Mouse (Mus musculus) retina, postnatal 7 days (tissue): ENCODE measurements at regions not wholly inside any gene's neighbourhood (a gene's known extent, or its start where the extent isn't known, plus 50 kb on each side); places are given as distances from the start of the nearest gene placed in this dataset.
A peak's percentile ranks its signal among the peaks of the same experiment; 100 is the strongest.

Experiments used
- DNase-seq: peaks from one replicate; pipeline ENCODE4 v3.0.0-alpha.2; 2012; ENCODE audit warnings: low read depth, low spot score

- no peak for DNase-seq
Observed at GRCm38 (mm10) chr19:6684921-6685320, 142.1 kb upstream of the Slc22a12 start.

- DNase-seq = no peak
Observed at GRCm38 (mm10) chr19:6679392-6680307, 136.8 kb upstream of the Slc22a12 start.

GRCm38 (mm10) chr19:6677511-6677910, 134.7 kb upstream of the Slc22a12 start:
- no peak for DNase-seq

GRCm38 (mm10) chr19:6675586-6675985, 132.8 kb upstream of the Slc22a12 start:
- DNase-seq = no peak

- DNase-seq = no peak
Observed at GRCm38 (mm10) chr19:6671696-6672095, 128.9 kb upstream of the Slc22a12 start.

GRCm38 (mm10) chr19:6669881-6670280, 127.0 kb upstream of the Slc22a12 start:
- DNase-seq = no peak

- no peak for DNase-seq
Observed at GRCm38 (mm10) chr19:6668545-6668944, 125.7 kb upstream of the Slc22a12 start.

GRCm38 (mm10) chr19:6666187-6666722, 123.4 kb upstream of the Slc22a12 start:
- no peak for DNase-seq

- DNase-seq = no peak
Observed at GRCm38 (mm10) chr19:6665264-6666054, 122.6 kb upstream of the Slc22a12 start.

GRCm38 (mm10) chr19:6664311-6664952, 121.6 kb upstream of the Slc22a12 start:
- DNase-seq = no peak

GRCm38 (mm10) chr19:6663391-6663790, 120.6 kb upstream of the Slc22a12 start:
- peak; percentile 82 for DNase-seq

- peak; percentile 56 for DNase-seq
Observed at GRCm38 (mm10) chr19:6662346-6662939, 119.6 kb upstream of the Slc22a12 start.

- no peak for DNase-seq
Observed at GRCm38 (mm10) chr19:6661508-6661871, 118.7 kb upstream of the Slc22a12 start.

- no peak for DNase-seq
Observed at GRCm38 (mm10) chr19:6660723-6661507, 118.1 kb upstream of the Slc22a12 start.

GRCm38 (mm10) chr19:6660157-6660556, 117.3 kb upstream of the Slc22a12 start:
- DNase-seq = no peak

GRCm38 (mm10) chr19:6654550-6654949, 111.7 kb upstream of the Slc22a12 start:
- DNase-seq = no peak

- no peak for DNase-seq
Observed at GRCm38 (mm10) chr19:6652775-6653174, 109.9 kb upstream of the Slc22a12 start.

GRCm38 (mm10) chr19:6651192-6651591, 108.4 kb upstream of the Slc22a12 start:
- no peak for DNase-seq

GRCm38 (mm10) chr19:6649885-6650284, 107.1 kb upstream of the Slc22a12 start:
- DNase-seq = no peak

- DNase-seq = no peak
Observed at GRCm38 (mm10) chr19:6647686-6648085, 104.9 kb upstream of the Slc22a12 start.

- no peak for DNase-seq
Observed at GRCm38 (mm10) chr19:6647216-6647615, 104.4 kb upstream of the Slc22a12 start.
